Mouse (Mus musculus) brown adipose tissue, adult 24 weeks (tissue): ENCODE measurements around the gene Chil1. TPM values are rescaled to one million over a fixed set of nuclear protein-coding genes. Genes with fewer than 3 reads are reported as not detected.
A peak's percentile ranks its signal among the peaks of the same experiment; 100 is the strongest.

Experiments
- H3K27ac ChIP-seq: fragments of 200-500 bp; replicated peaks from 2 replicates; pipeline ENCODE4 v1.5.1; 2012; ENCODE audit warnings: low read depth, mild to moderate bottlenecking, low read length
- H3K4me1 ChIP-seq: fragments of 200-500 bp; 2 replicates; pipeline ENCODE4 v1.6.1; 2012; ENCODE audit warnings: low read length, mixed read lengths; ENCODE audit not compliant: control insufficient read depth, insufficient read depth, insufficient read length
- H3K4me3 ChIP-seq: fragments of 200-500 bp; 2 replicates; pipeline ENCODE4 v1.5.1; 2012; ENCODE audit warnings: low read depth, mild to moderate bottlenecking, low read length, moderate library complexity; ENCODE audit not compliant: insufficient read depth
- polyA plus RNA-seq: library from polyadenylated mRNA; stranded (reverse); fragments of >200 nt; gene quantifications from 2 replicates; pipeline ENCODE4 v1.2.4, GENCODE M21; 2012; ENCODE audit not compliant: missing spikeins, insufficient read depth, insufficient read length

The Chil1 gene
- polyA plus RNA-seq, 1 experiment = not detected

DNA sequence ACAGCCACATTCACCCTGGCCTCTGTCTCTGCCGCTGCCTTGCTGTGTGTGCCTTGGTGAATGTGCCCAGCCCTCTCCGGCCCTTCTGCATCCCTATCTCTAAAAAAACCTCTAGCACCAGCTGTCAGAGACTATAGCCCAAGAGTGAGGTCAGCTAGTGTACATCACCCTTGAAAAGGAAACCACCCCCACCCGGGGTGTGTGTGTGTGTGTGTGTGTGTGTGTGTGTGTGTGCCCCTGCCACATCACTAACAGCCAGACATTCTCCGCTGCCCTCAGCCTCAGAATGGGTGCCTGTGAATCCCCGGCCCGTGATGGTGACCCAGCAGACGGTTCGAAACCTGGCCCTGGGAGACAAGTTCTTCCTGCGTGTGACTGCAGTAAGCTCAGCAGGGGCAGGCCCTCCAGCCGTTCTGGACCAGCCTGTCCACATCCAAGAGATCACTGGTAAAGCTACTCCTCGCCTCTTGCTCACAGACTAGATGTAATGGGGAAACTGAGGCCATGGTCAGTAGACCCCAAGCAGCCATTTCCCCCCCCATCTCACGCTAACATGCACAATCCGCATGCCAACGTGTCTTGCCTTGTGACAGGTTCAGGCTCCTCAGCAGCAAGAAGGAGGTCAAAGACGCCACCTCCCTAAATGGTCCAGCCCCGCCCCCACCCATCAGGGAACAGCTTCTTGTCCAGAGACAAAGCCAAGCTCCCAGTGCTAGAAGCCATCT is 12.5 kb downstream of the Chil1 start:
- H3K27ac ChIP-seq = no peak overlapping the region
- no peak overlapping the region for H3K4me3 ChIP-seq
- peaks cover 3% of the 10 kb centered on the region; the same call in 1 of the 2 replicates for H3K4me1 ChIP-seq

DNA sequence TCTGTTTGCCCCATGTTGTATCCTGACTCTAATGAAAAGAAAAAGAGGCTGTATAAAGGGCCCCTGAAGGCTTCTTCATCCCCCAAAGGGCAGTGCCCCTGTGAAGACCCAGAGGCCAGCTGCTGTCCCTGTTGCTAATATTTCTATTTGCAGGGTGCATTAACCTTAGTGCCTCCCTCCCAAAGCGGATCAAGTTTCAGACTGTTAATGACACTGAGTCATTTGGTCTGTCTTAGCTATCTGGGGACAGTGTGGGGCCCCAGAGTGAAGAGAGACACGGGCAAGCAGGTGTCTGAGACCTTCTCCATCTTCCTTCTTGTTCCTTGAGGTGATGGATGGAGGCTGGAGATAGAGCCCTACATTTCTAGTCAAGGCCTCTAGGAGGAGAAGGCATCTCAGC is 13.1 kb downstream of the Chil1 start:
- H3K27ac ChIP-seq = no peak overlapping the region
- H3K4me1 ChIP-seq = peaks cover 3% of the 10 kb centered on the region; the same call in 1 of the 2 replicates
- H3K4me3 ChIP-seq = no peak overlapping the region

DNA sequence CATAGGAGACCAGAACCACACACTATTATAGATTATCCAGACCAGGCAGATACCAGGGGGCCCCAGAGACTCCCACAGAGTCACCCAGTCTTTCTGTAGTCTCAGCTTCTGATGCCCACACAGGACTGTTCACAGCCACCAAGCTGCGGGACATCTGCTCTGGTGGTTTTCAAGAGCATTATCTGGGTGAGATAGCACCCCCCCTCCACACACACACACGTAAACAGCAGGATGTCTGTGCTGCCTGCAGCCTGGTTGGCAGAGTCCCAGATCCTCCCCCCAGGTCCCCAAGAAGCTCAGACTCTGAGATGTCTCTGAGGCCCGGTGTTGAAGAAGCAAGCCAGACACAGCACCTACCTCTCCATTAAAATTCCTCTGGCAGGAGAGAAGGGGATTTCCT is 13.6 kb downstream of the Chil1 start:
- H3K27ac ChIP-seq = no peak overlapping the region
- H3K4me3 ChIP-seq = no peak overlapping the region
- H3K4me1 ChIP-seq = peaks cover 3% of the 10 kb centered on the region; the same call in 1 of the 2 replicates

- Histone ChIP-seq H3K4me1 (peaks cover 3% of the 10 kb centered on the region; the same call in 1 of the 2 replicates), H3K4me3 (no peak overlapping the region), H3K27ac (no peak overlapping the region)
Measured at GRCm38 (mm10) chr1:134195979-134196378, 14.0 kb downstream of the Chil1 start.

- H3K4me1 ChIP-seq = peaks cover 3% of the 10 kb centered on the region; the same call in 1 of the 2 replicates
- no peak overlapping the region for H3K4me3 ChIP-seq
- H3K27ac ChIP-seq = no peak overlapping the region
Measured at GRCm38 (mm10) chr1:134196386-134196785, 14.4 kb downstream of the Chil1 start.

GRCm38 (mm10) chr1:134197325-134197982 is 15.5 kb downstream of the Chil1 start:
- no peak overlapping the region for H3K4me3 ChIP-seq
- H3K4me1 ChIP-seq = peaks cover 3% of the 10 kb centered on the region; the same call in 1 of the 2 replicates
- no peak overlapping the region for H3K27ac ChIP-seq

GRCm38 (mm10) chr1:134198197-134198995 is 16.4 kb downstream of the Chil1 start:
- no peak overlapping the region for H3K27ac ChIP-seq

GRCm38 (mm10) chr1:134200481-134200880 is 18.5 kb downstream of the Chil1 start:
- Histone ChIP-seq H3K4me1 (peaks cover 6% of the 10 kb centered on the region), H3K4me3 (no peak overlapping the region), H3K27ac (no peak overlapping the region)

More at GRCm38 (mm10) chr1:134198197-134198995, 16.4 kb downstream of the Chil1 start:
- Histone ChIP-seq H3K4me1 (peaks cover 3% of the 10 kb centered on the region; the same call in 1 of the 2 replicates), H3K4me3 (no peak overlapping the region)

DNA sequence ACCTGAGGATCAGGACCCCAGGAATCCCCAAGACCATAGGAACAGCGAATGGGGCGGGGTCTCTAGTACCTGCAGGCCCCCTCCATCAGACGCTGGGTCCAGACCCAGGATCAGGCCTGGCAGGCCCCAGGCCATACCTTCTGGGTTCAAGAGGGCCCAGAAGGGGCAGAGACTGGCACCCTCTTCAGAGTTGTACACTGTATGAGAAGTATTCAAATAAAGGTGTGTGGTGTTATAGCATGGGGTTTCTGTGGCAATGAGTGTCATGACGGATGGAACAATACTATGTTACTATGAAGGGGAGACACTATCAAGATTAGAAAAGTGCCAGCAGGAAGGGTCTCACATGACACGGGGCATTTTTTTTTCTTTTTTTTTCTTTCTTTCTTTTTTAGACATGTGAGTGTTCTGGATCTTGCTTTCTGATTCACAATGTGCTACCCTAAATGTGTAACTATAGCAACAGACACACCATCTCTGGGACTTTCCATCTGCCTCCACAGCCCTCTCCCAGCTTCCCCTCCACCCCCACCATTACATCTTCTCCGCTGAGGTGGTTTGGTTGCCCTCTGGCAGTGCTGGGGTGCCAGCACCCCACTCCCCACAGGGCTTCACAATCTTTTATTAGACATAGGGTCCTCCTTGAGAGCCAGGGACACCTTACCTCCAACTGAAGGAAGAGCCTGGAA is 19.2 kb downstream of the Chil1 start:
- no peak overlapping the region for H3K27ac ChIP-seq
- no peak overlapping the region for H3K4me3 ChIP-seq
- peaks cover 5% of the 10 kb centered on the region for H3K4me1 ChIP-seq

DNA sequence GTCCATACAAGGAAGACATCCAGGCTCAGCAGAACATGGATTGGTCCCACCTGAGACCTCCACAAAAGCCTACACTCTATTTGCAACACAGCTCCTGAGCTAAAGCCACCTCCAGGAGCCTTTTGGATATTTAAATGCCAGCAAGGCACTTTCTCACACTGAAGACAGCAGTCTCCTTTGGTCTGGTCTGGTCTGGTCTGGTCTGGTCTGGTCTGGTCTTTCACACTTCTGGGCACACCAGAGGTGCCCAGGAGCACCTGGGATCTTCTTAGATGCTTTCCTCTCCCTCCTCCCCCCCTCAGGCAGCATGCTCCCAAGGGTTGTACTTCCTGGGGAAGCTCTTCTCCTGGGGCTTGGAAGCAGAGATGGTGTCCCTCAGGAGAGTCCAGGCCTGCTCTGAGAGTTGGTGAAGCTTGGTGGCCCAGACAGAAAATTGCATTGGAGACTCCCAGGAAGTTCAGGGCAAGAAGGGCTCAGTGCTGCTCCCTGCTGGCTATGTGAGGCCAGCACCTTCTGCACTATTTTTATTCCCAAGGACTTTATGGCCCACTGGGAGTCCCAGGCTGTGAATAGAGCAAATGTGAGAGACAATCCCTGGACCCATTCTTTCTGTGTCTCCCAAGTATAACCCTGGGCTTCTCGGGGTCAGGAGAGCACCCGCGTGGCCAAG is 19.9 kb downstream of the Chil1 start:
- Histone ChIP-seq H3K4me1 (peaks cover 3% of the 10 kb centered on the region), H3K4me3 (no peak overlapping the region), H3K27ac (no peak overlapping the region)

DNA sequence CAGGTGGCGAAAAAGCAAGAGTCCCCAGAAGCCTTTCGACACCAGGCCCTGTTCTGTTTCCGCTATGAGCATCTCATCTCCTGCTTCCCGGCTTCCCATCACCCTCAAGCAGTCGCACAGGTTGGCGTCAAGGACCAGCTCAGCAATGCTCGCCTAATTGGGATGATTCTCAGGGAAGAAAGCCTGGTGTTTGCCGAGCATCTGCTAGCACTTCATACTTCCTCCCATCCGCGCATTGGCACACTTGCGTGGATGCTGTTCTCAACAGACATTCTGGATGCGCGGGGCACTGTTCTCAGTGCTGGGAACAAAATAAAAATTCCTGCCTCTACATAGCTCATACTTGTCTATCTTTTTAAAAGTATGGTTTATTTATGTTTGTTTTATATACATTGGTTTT is 22.3 kb downstream of the Chil1 start:
- H3K4me3 ChIP-seq = no peak overlapping the region
- H3K27ac ChIP-seq = no peak overlapping the region; the same call in 1 of the 2 replicates
- peaks cover 7% of the 10 kb centered on the region for H3K4me1 ChIP-seq

GRCm38 (mm10) chr1:134205296-134206018 is 23.5 kb downstream of the Chil1 start:
- peaks cover 8% of the 10 kb centered on the region for H3K4me1 ChIP-seq
- no peak overlapping the region for H3K4me3 ChIP-seq
- H3K27ac ChIP-seq = peak overlapping the region; percentile 15; the same call in 1 of the 2 replicates

DNA sequence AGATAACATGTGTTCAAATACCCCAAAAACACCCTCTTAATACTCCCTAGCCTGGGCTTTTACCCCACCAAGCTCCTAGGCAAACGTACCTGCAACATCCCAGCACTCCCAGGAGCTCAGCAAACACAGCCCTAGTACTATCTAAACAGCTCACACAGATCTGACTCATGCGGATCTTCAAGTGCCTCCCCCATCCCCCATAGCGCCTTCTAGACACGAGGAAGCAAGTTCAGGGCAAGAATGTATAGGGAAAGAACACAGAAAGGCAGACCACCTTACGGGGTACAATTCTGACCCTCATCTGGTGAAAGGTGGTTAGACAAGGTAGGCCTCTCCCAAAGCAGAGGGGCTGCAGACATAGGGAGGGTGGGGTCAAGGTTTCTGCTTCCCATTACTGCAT is 24.1 kb downstream of the Chil1 start:
- Histone ChIP-seq H3K4me1 (peaks cover 13% of the 10 kb centered on the region), H3K4me3 (no peak overlapping the region), H3K27ac (no peak overlapping the region)
